Mouse (Mus musculus): ENCODE results near the gene Rdh1. TPM values are rescaled to one million over a fixed set of nuclear protein-coding genes. Genes with fewer than 3 reads are reported as not detected.
"Not testable (repeated sequence)": the region's sequence is repeated elsewhere in the genome, so short reads cannot be mapped to it uniquely, and the experiment has no call there.

Gene Rdh1
- total RNA-seq, 2 experiments from 2014 or later = 1.3 to 1.9 TPM

- peak in 1 of 2 experiments; percentile 33 for DNase-seq (ENCODE audit: low spot score in 2 of 2)
Measured at GRCm38 (mm10) chr10:127748847-127749612, 10.5 kb upstream of the Rdh1 start.

GRCm38 (mm10) chr10:127750136-127750777 lies 9.3 kb upstream of the Rdh1 start:
- DNase-seq (ENCODE audit: low spot score in 2 of 2) = no peak

GRCm38 (mm10) chr10:127751548-127751947 lies 8.0 kb upstream of the Rdh1 start, which contains the start of gene Gpr182:
TSS of gene Gpr182 (minus strand) at chr10:127751732.
- DNase-seq (ENCODE audit: low spot score in 2 of 2) = no peak

GRCm38 (mm10) chr10:127754566-127755166 lies 4.9 kb upstream of the Rdh1 start:
- DNase-seq (ENCODE audit: low spot score in 2 of 2) = no peak

GRCm38 (mm10) chr10:127755246-127755645 lies 4.3 kb upstream of the Rdh1 start:
- no peak for DNase-seq (ENCODE audit: low spot score in 2 of 2)

- DNase-seq (ENCODE audit: low spot score in 2 of 2) = no peak
Measured at GRCm38 (mm10) chr10:127755770-127756468, 3.6 kb upstream of the Rdh1 start.

GRCm38 (mm10) chr10:127762926-127763325 lies 3.4 kb downstream of the Rdh1 start:
- DNase-seq (ENCODE audit: low spot score in 2 of 2) = peak in 1 of 2 experiments; percentile 1

GRCm38 (mm10) chr10:127763914-127764680 lies 4.6 kb downstream of the Rdh1 start:
- DNase-seq (ENCODE audit: low spot score in 2 of 2) = peak in 1 of 2 experiments; percentile 1

GRCm38 (mm10) chr10:127766564-127766963 lies 7.0 kb downstream of the Rdh1 start:
- DNase-seq (ENCODE audit: low spot score in 2 of 2) = no peak

- DNase-seq (ENCODE audit: low spot score in 2 of 2) = no peak
Measured at GRCm38 (mm10) chr10:127776011-127776410, 16.5 kb downstream of the Rdh1 start, which contains the start of gene Rdh9. TSS of gene Rdh9 (plus strand) at chr10:127776386.

GRCm38 (mm10) chr10:127782321-127782720 lies 22.8 kb downstream of the Rdh1 start:
- not testable (repeated sequence) for DNase-seq (ENCODE audit: low spot score in 2 of 2)

- DNase-seq (ENCODE audit: low spot score in 2 of 2) = not testable (repeated sequence)
Measured at GRCm38 (mm10) chr10:127785411-127785810, 25.9 kb downstream of the Rdh1 start.

- no peak for DNase-seq (ENCODE audit: low spot score in 2 of 2)
Measured at GRCm38 (mm10) chr10:127799295-127799694, 39.8 kb downstream of the Rdh1 start.

- DNase-seq (ENCODE audit: low spot score in 2 of 2) = no peak
Measured at GRCm38 (mm10) chr10:127800891-127801290, 41.4 kb downstream of the Rdh1 start, which contains the start of gene Rdh16. TSS of gene Rdh16 (plus strand) at chr10:127801152.

- no peak for DNase-seq (ENCODE audit: low spot score in 2 of 2)
Measured at GRCm38 (mm10) chr10:127801612-127802011, 42.1 kb downstream of the Rdh1 start.

- DNase-seq (ENCODE audit: low spot score in 2 of 2) = no peak
Measured at GRCm38 (mm10) chr10:127802236-127802635, 42.7 kb downstream of the Rdh1 start.

GRCm38 (mm10) chr10:127804416-127804815 lies 44.9 kb downstream of the Rdh1 start:
- DNase-seq (ENCODE audit: low spot score in 2 of 2) = no peak

GRCm38 (mm10) chr10:127815888-127816287 lies 56.4 kb downstream of the Rdh1 start:
- no peak for DNase-seq (ENCODE audit: low spot score in 2 of 2)

GRCm38 (mm10) chr10:127817268-127817910 lies 57.9 kb downstream of the Rdh1 start:
- not testable (repeated sequence) for DNase-seq (ENCODE audit: low spot score in 2 of 2)

All from adrenal gland, postnatal 4 days (tissue).